Mouse (Mus musculus): ENCODE results near the gene 1600012H06Rik. TPM values are rescaled to one million over a fixed set of nuclear protein-coding genes. Genes with fewer than 3 reads are reported as not detected.
"Not testable (repeated sequence)": the region's sequence is repeated elsewhere in the genome, so short reads cannot be mapped to it uniquely, and the experiment has no call there.

Gene 1600012H06Rik
- polyA plus RNA-seq, 1 experiment: 10.3 TPM

- H3K27ac ChIP-seq (ENCODE audit: insufficient read depth, low read depth, low read length): no peak overlapping the region
- TF ChIP-seq POLR2A (IDR thresholded peaks at IDR 0.05; ENCODE audit: low read depth, low read length): no peak
- no peak for TF ChIP-seq CTCF (IDR thresholded peaks at IDR 0.05; ENCODE audit: extremely low read depth, insufficient read length, insufficient replicate concordance, low read depth, low read length)
- H3K4me3 ChIP-seq (ENCODE audit: low read depth, low read length): no peak overlapping the region
- H3K27me3 ChIP-seq (ENCODE audit: control insufficient read depth, insufficient read depth, low read length): no peaks in the 10 kb centered on the region
- WGBS: 37% methylated on average over 6 of the region's 6 CpGs
- no peaks in the 10 kb centered on the region for H3K4me1 ChIP-seq (ENCODE audit: control insufficient read depth, insufficient read depth, insufficient read length, low read length)
- H3K36me3 ChIP-seq (ENCODE audit: control insufficient read depth, insufficient read depth, low read length): no peaks in the 10 kb centered on the region
Measured at GRCm38 (mm10) chr17:14921582-14921981, 21.4 kb upstream of the 1600012H06Rik start.

- Histone ChIP-seq H3K4me3 (ENCODE audit: low read depth, low read length) (no peak overlapping the region), H3K36me3 (ENCODE audit: control insufficient read depth, insufficient read depth, low read length) (no peaks in the 10 kb centered on the region), H3K27ac (ENCODE audit: insufficient read depth, low read depth, low read length) (no peak overlapping the region), H3K4me1 (ENCODE audit: control insufficient read depth, insufficient read depth, insufficient read length, low read length) (no peaks in the 10 kb centered on the region), H3K27me3 (ENCODE audit: control insufficient read depth, insufficient read depth, low read length) (no peaks in the 10 kb centered on the region)
- no peak for TF ChIP-seq POLR2A (IDR thresholded peaks at IDR 0.05; ENCODE audit: low read depth, low read length)
- TF ChIP-seq CTCF (IDR thresholded peaks at IDR 0.05; ENCODE audit: extremely low read depth, insufficient read length, insufficient replicate concordance, low read depth, low read length): no peak
- WGBS: 76% methylated on average over 8 of the region's 8 CpGs
Measured at GRCm38 (mm10) chr17:14927644-14928218, 15.3 kb upstream of the 1600012H06Rik start.

DNA sequence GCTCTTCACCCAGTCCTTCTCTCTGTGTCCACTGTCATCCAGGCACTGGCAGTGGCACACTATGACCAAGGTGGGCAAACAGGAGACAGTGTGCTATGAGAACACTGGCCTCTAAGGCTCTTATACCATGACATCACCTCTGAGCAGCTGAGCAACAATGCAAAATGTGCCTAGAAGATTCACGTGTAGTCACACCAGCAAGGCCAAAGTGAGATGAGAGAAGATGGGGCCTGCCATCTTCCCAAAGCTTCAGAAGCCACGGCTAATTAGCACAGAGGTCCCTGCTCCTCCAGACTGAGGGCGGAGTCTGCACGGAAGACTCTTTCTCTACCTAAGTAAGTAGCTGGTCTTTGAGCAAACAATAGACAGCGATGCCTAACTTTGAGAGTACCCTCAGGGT is 14.4 kb upstream of the 1600012H06Rik start:
- H3K36me3 ChIP-seq (ENCODE audit: control insufficient read depth, insufficient read depth, low read length): no peaks in the 10 kb centered on the region
- no peak overlapping the region for H3K27ac ChIP-seq (ENCODE audit: insufficient read depth, low read depth, low read length)
- H3K4me3 ChIP-seq (ENCODE audit: low read depth, low read length): no peak overlapping the region
- no peaks in the 10 kb centered on the region for H3K4me1 ChIP-seq (ENCODE audit: control insufficient read depth, insufficient read depth, insufficient read length, low read length)
- TF ChIP-seq POLR2A (IDR thresholded peaks at IDR 0.05; ENCODE audit: low read depth, low read length) (no peak), CTCF (IDR thresholded peaks at IDR 0.05; ENCODE audit: extremely low read depth, insufficient read length, insufficient replicate concordance, low read depth, low read length) (no peak)
- H3K27me3 ChIP-seq (ENCODE audit: control insufficient read depth, insufficient read depth, low read length): no peaks in the 10 kb centered on the region
- WGBS: 55% methylated on average over 5 of the region's 5 CpGs

GRCm38 (mm10) chr17:14930697-14931096 is 12.3 kb upstream of the 1600012H06Rik start:
- no peak for TF ChIP-seq CTCF (IDR thresholded peaks at IDR 0.05; ENCODE audit: extremely low read depth, insufficient read length, insufficient replicate concordance, low read depth, low read length)
- no peak for TF ChIP-seq POLR2A (IDR thresholded peaks at IDR 0.05; ENCODE audit: low read depth, low read length)

DNA sequence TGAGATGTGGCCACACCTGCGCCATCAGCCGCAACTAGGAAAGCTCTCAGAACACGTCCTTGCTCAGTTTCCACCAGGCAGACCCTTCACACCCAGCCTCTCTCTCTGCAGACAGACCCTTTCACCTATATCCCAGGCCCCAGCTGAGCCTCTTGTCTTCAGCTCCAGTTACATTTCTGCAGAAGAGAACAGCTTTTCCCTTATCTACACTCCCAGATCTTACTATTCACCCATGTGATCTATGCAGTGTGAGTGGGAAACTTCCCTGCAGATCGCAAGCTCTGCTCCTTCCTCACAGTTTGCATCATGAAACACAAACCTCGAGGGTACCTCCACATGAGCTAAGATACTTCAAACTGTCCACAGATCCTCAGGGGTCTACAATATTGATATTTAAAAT is 11.5 kb upstream of the 1600012H06Rik start:
- Histone ChIP-seq H3K36me3 (ENCODE audit: control insufficient read depth, insufficient read depth, low read length) (no peaks in the 10 kb centered on the region), H3K27me3 (ENCODE audit: control insufficient read depth, insufficient read depth, low read length) (no peaks in the 10 kb centered on the region), H3K4me1 (ENCODE audit: control insufficient read depth, insufficient read depth, insufficient read length, low read length) (peaks cover 3% of the 10 kb centered on the region; the same call in 1 of the 2 replicates), H3K4me3 (ENCODE audit: low read depth, low read length) (no peak overlapping the region), H3K27ac (ENCODE audit: insufficient read depth, low read depth, low read length) (no peak overlapping the region)
- whole genome bisulfite sequencing: 81% methylated on average over 5 of the region's 5 CpGs
- TF ChIP-seq POLR2A (IDR thresholded peaks at IDR 0.05; ENCODE audit: low read depth, low read length) (no peak), CTCF (IDR thresholded peaks at IDR 0.05; ENCODE audit: extremely low read depth, insufficient read length, insufficient replicate concordance, low read depth, low read length) (no peak)

More at GRCm38 (mm10) chr17:14930697-14931096, 12.3 kb upstream of the 1600012H06Rik start:
- no peaks in the 10 kb centered on the region for H3K36me3 ChIP-seq (ENCODE audit: control insufficient read depth, insufficient read depth, low read length)
- H3K27me3 ChIP-seq (ENCODE audit: control insufficient read depth, insufficient read depth, low read length): no peaks in the 10 kb centered on the region
- WGBS: 74% methylated on average over 7 of the region's 7 CpGs
- peaks cover 3% of the 10 kb centered on the region; the same call in 1 of the 2 replicates for H3K4me1 ChIP-seq (ENCODE audit: control insufficient read depth, insufficient read depth, insufficient read length, low read length)
- H3K4me3 ChIP-seq (ENCODE audit: low read depth, low read length): no peak overlapping the region
- no peak overlapping the region for H3K27ac ChIP-seq (ENCODE audit: insufficient read depth, low read depth, low read length)

- not testable (repeated sequence) for H3K36me3 ChIP-seq (ENCODE audit: control insufficient read depth, insufficient read depth, low read length); H3K27me3 ChIP-seq (ENCODE audit: control insufficient read depth, insufficient read depth, low read length); H3K4me3 ChIP-seq (ENCODE audit: low read depth, low read length); H3K27ac ChIP-seq (ENCODE audit: insufficient read depth, low read depth, low read length); H3K4me1 ChIP-seq (ENCODE audit: control insufficient read depth, insufficient read depth, insufficient read length, low read length)
- WGBS: 38% methylated on average over 14 of the region's 14 CpGs
Measured at GRCm38 (mm10) chr17:14935280-14935679, 7.7 kb upstream of the 1600012H06Rik start.

DNA sequence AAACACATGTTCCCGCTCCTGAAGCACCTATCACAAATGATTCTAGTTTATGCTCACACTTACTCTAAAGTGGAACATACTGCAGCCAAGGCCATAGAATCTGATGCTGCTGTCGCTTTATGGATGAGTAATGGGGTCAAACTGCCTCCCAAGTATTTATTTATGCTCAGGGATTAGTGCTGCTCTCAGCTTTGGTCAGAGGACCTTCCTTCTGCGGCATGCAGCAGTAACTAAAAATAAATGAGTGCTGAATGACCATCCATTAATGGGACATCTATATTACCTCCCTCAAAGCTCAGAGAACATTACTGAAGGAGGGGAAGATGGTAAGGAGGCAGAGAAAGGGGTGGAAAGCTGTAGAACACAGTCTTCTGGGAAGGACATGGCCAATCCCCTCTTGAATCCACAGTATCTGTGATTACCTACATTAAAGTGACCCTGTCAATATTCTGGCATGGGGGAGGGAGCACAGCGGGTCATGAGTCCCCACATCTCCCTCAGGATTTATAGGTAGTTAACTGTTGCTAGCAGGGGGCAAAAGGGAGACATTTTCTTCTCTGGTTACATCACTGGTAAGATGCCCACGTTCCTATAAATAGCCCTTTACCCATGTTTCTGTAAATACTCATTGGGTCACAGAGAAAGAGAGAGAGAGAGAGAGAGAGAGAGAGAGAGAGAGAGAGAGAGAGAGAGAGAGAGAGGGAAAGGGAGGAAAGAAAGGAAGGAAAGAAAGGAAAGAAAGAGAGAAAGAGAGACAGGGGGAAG is 7.0 kb upstream of the 1600012H06Rik start:
- H3K4me3 ChIP-seq (ENCODE audit: low read depth, low read length): no peak overlapping the region
- TF ChIP-seq CTCF (IDR thresholded peaks at IDR 0.05; ENCODE audit: extremely low read depth, insufficient read length, insufficient replicate concordance, low read depth, low read length): no peak
- no peak for TF ChIP-seq POLR2A (IDR thresholded peaks at IDR 0.05; ENCODE audit: low read depth, low read length)
- H3K36me3 ChIP-seq (ENCODE audit: control insufficient read depth, insufficient read depth, low read length): no peaks in the 10 kb centered on the region
- peaks cover 3% of the 10 kb centered on the region; the same call in 1 of the 2 replicates for H3K4me1 ChIP-seq (ENCODE audit: control insufficient read depth, insufficient read depth, insufficient read length, low read length)
- H3K27ac ChIP-seq (ENCODE audit: insufficient read depth, low read depth, low read length): no peak overlapping the region
- H3K27me3 ChIP-seq (ENCODE audit: control insufficient read depth, insufficient read depth, low read length): no peaks in the 10 kb centered on the region
- 69% methylated on average over 5 of the region's 5 CpGs for WGBS

DNA sequence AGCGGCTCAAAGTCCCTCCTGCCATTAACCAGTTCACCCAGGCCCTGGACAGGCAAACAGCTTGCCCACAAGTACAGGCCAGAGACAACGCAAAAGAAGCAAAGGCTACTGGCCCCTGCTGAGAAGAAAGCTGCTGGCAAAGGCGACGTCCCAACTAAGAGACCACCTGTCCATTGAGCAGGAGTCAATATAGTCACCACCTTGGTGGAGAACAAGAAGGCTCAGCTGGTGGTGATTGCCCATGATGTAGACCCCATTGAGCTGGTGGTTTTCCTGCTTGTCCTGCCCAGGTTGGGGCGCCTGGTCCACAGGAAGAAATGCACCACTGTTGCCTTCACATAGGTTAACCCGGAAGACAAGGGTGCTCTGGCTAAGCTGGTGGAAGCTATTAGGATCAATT is 803 bp upstream of the 1600012H06Rik start:
- H3K27me3 ChIP-seq (ENCODE audit: control insufficient read depth, insufficient read depth, low read length); H3K36me3 ChIP-seq (ENCODE audit: control insufficient read depth, insufficient read depth, low read length); H3K27ac ChIP-seq (ENCODE audit: insufficient read depth, low read depth, low read length); H3K4me3 ChIP-seq (ENCODE audit: low read depth, low read length); H3K4me1 ChIP-seq (ENCODE audit: control insufficient read depth, insufficient read depth, insufficient read length, low read length): not testable (repeated sequence)
- WGBS: 69% methylated on average over 6 of the region's 6 CpGs

All from small intestine, adult 2 months (tissue).